Mouse (Mus musculus) lung, postnatal 0 days (tissue): Measurements from ENCODE around the gene Zfp60. TPM values are rescaled to one million over a fixed set of nuclear protein-coding genes. Genes with fewer than 3 reads are reported as not detected.
A peak's percentile ranks its signal among the peaks of the same experiment; 100 is the strongest.

Experiments
- ATAC-seq: fragments of 200-750 bp; cut with Nextera tagmentation; 2 replicates; pipeline ENCODE4 v1.8.0; 2017; ENCODE audit warnings: moderate library complexity
- DNase-seq: peaks from one replicate; pipeline ENCODE4 v3.0.0-alpha.2; 2016; ENCODE audit warnings: low spot score
- H3K27ac ChIP-seq: fragments of 300-500 bp; sonication (generic); 2 replicates; pipeline ENCODE4 v1.5.1; 2014; ENCODE audit warnings: antibody characterized with exemption, mild to moderate bottlenecking, low read length, mixed read lengths
- H3K27me3 ChIP-seq: fragments of 300-500 bp; sonication (generic); replicated peaks from 2 replicates; pipeline ENCODE4 v1.6.1; 2014; ENCODE audit warnings: low read length, mixed read lengths; ENCODE audit not compliant: insufficient read depth
- H3K36me3 ChIP-seq: fragments of 300-500 bp; sonication (generic); 2 replicates; pipeline ENCODE4 v1.6.1; 2014; ENCODE audit warnings: low read length, mixed read lengths; ENCODE audit not compliant: insufficient read depth
- H3K4me1 ChIP-seq: fragments of 300-500 bp; sonication (generic); 2 replicates; pipeline ENCODE4 v1.6.1; 2014; ENCODE audit warnings: antibody characterized with exemption, low read depth, low read length, mixed read lengths; ENCODE audit not compliant: insufficient read depth
- H3K4me2 ChIP-seq: fragments of 300-500 bp; sonication (generic); replicated peaks from 2 replicates; pipeline ENCODE4 v1.6.1; 2014; ENCODE audit warnings: low read depth, mild to moderate bottlenecking, low read length, moderate library complexity, mixed read lengths
- H3K4me3 ChIP-seq: fragments of 300-500 bp; sonication (generic); 2 replicates; pipeline ENCODE4 v1.5.1; 2014; ENCODE audit warnings: low read depth, low read length
- H3K9ac ChIP-seq: fragments of 300-500 bp; sonication (generic); replicated peaks from 2 replicates; pipeline ENCODE4 v1.6.1; 2014; ENCODE audit warnings: low read depth, mild to moderate bottlenecking
- H3K9me3 ChIP-seq: fragments of 300-500 bp; sonication (generic); 2 replicates; pipeline ENCODE4 v1.6.1; 2016; ENCODE audit warnings: low read length, mixed read lengths
- CTCF ChIP-seq: IDR thresholded peaks from 2 replicates; pipeline ENCODE4 v1.5.1; 2016; ENCODE audit warnings: antibody characterized with exemption, mild to moderate bottlenecking
- EP300 ChIP-seq: IDR thresholded peaks from 2 replicates; pipeline ENCODE4 v1.6.1; 2016; ENCODE audit warnings: antibody characterized with exemption, mild to moderate bottlenecking, control low read depth
- whole genome bisulfite sequencing: fragments of 180-500 bp; shearing (Covaris S2); extraction: QIAGEN DNeasy Blood & Tissue Kit; methylation state at CpG from one replicate; pipeline ENCODE4 v1.1.7; 2014; 5-methylcytosine and 5-hydroxymethylcytosine counted together
- polyA plus RNA-seq: library from polyadenylated mRNA; unstranded; fragments of >200 nt; fragmentation: Nextera tagmentation; extraction: Ambion mirVana; gene quantifications from 2 replicates; pipeline ENCODE4 v1.2.1, GENCODE M21; 2015

Gene Zfp60
- polyA plus RNA-seq, 1 experiment from 2014 or later: 13.6 TPM

DNA sequence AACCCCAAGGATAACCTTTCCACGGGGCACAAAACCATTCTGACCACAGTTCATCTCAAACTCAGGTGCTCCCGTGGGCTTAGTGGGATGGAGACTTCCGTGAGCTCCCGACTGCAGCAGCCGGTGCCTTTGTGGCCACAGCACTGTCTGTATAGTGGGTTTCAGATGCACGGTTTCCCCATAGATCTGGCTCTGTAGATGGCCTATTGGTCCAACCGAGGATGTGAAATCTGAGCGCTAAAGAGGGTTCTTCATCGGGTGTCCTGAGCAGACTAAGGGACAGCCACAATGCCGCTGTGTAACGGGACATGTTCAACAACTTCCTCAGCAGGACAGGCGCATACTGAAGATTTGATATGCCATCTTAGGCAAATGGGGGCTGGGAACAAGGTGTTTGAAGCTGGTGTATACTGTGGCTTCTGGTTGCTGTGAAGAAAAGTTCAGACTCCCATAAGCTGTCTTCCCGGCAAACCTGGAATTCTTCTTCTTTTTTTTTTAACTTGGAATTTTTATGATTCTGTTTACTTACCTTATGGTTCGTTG lies 42.9 kb upstream of the Zfp60 start:
- no peaks in the 10 kb centered on the region for H3K9me3 ChIP-seq
- no peak for DNase-seq
- TF ChIP-seq CTCF: no peak
- peak overlapping the region; percentile 64 for H3K4me2 ChIP-seq
- H3K36me3 ChIP-seq: no peaks in the 10 kb centered on the region
- peak overlapping the region; percentile 35 for H3K4me3 ChIP-seq
- peak overlapping the region; percentile 43 for H3K9ac ChIP-seq
- 27% methylated on average over 14 of the region's 14 CpGs for WGBS
- no peaks in the 10 kb centered on the region; the same call in 1 of the 2 replicates for H3K4me1 ChIP-seq
- H3K27me3 ChIP-seq: no peaks in the 10 kb centered on the region
- peak overlapping the region; percentile 57; the same call in 1 of the 2 replicates for H3K27ac ChIP-seq
- ATAC-seq: no peak

DNA sequence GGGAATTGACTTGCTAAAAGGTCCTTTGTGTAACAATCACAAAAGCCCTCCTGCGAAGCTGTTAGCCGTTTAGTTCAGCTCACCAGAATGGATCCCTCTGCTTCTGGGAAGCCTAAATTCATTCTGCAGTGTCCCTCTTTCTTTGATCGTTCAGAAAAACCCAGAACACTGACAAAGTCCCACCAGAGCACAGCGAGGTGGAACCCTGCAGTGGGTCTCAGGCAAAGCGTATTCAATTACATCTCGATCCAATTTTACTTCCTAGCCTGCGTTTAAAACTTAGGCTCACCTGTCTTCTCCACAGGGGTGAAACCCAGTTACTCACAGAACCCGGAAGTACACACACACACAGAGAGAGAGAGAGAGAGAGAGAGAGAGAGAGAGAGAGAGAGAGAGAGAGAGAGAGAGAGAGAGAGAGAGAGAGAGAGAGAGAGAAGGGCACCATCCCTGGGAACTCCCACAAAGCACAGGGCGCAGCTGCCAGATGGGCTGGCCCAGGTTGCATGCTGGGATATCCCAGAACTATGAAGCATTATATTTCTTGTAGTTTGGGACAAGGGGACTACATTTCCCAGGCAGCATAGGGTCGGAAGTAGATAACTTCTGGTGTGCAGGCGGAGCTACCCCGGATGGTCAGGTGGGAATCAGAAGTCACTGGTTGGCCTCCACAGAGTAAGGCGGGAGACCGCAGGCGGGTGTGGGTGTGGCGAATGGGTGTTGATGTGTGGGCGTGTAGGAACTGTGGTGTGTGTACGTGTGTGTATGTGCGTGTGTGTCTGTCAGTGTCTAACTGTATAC lies 42.2 kb upstream of the Zfp60 start, which contains the start of gene Zfp607b:
Gene Zfp607b (plus strand): TSS at position 526 of the 798 bp plus-strand sequence.
- TF ChIP-seq EP300 (peak; percentile 56), CTCF (no peak)
- peak; percentile 99 for ATAC-seq

DNA sequence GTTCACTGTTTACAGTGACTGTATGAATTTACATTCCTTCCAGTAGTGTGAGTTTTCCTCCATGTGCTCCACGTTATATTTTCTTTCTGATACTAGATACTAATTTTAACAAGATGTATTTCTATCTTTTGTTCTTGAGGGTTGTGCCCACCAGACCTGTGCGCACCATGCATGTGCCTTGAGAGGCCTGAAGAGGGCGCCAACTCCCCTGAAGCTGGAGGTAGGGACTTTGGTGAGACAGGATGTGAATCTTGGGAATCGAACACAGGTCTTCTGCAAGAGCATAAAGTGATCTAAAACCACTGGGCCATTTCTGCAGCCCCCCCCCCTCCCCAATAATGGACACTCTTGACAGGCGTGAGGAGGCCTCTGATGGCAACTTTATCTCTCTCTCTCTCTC lies 40.1 kb upstream of the Zfp60 start:
- 34% methylated on average over 5 of the region's 5 CpGs for WGBS
- DNase-seq (peak; percentile 36), ATAC-seq (no peak)
- Histone ChIP-seq H3K4me3 (no peak overlapping the region), H3K36me3 (no peaks in the 10 kb centered on the region), H3K4me1 (no peaks in the 10 kb centered on the region; the same call in 1 of the 2 replicates), H3K9me3 (no peaks in the 10 kb centered on the region), H3K9ac (no peak overlapping the region), H3K27me3 (no peaks in the 10 kb centered on the region), H3K27ac (no peak overlapping the region), H3K4me2 (no peak overlapping the region)
- peak; percentile 80 for TF ChIP-seq CTCF
- TF ChIP-seq EP300: no peak

More for the DNA sequence above, 42.2 kb upstream of the Zfp60 start, which contains the start of gene Zfp607b:
- Histone ChIP-seq H3K27me3 (no peaks in the 10 kb centered on the region), H3K27ac (peak within 1 kb of the TSS; percentile 57), H3K4me2 (peak within 1 kb of the TSS; percentile 64), H3K4me3 (peak within 1 kb of the TSS; percentile 35), H3K9me3 (no peaks in the 10 kb centered on the region), H3K4me1 (no peaks in the 10 kb centered on the region; the same call in 1 of the 2 replicates), H3K36me3 (no peaks in the 10 kb centered on the region), H3K9ac (peak within 1 kb of the TSS; percentile 43)
- peak; percentile 99 for DNase-seq
- under 1% methylated on average over 19 of the region's 19 CpGs for WGBS

- Histone ChIP-seq H3K36me3 (no peaks in the 10 kb centered on the region), H3K4me1 (no peaks in the 10 kb centered on the region), H3K27ac (no peak overlapping the region), H3K9me3 (no peaks in the 10 kb centered on the region), H3K4me2 (no peak overlapping the region), H3K4me3 (no peak overlapping the region), H3K9ac (no peak overlapping the region), H3K27me3 (no peaks in the 10 kb centered on the region)
- DNase-seq: no peak
- TF ChIP-seq CTCF: no peak
- no peak for TF ChIP-seq EP300
- 53% methylated on average over 3 of the region's 3 CpGs for WGBS
- no peak for ATAC-seq
These were observed 34.5 kb upstream of the Zfp60 start for GRCm38 (mm10) chr7:27696711-27697110.

- TF ChIP-seq EP300 (no peak), CTCF (no peak)
- ATAC-seq: no peak
- no peaks in the 10 kb centered on the region for H3K4me1 ChIP-seq
- H3K9me3 ChIP-seq: no peaks in the 10 kb centered on the region
- DNase-seq: no peak
- no peak overlapping the region for H3K9ac ChIP-seq
- no peaks in the 10 kb centered on the region for H3K27me3 ChIP-seq
- 79% methylated on average over 7 of the region's 7 CpGs for WGBS
- no peaks in the 10 kb centered on the region for H3K36me3 ChIP-seq
- no peak overlapping the region for H3K4me2 ChIP-seq
- H3K4me3 ChIP-seq: no peak overlapping the region
- no peak overlapping the region for H3K27ac ChIP-seq
These were observed 20.8 kb upstream of the Zfp60 start for GRCm38 (mm10) chr7:27710402-27710801.

DNA sequence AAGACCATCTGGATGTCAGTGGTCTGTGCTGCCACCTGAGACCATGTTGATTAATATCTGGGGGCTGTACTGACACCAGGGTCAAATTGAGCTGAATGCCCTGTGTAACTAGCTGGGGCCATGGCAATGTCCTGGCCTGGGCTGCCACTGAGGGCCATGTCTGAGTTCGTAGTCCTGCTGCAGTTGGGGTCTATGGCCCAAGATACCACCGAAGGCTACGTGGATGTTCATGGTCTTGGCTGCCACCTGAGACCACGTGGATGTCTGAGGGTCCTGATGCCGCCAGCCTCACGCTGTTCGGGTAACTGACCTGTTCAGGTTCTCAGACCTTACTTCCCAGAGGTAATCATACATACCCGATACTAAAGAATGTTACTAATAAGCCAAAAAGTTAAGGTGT lies 9.2 kb upstream of the Zfp60 start:
- H3K27ac ChIP-seq: no peak overlapping the region
- no peak for TF ChIP-seq CTCF
- no peak for TF ChIP-seq EP300
- H3K27me3 ChIP-seq: no peaks in the 10 kb centered on the region
- no peaks in the 10 kb centered on the region for H3K4me1 ChIP-seq
- WGBS: 85% methylated on average over 8 of the region's 8 CpGs
- no peak overlapping the region for H3K4me2 ChIP-seq
- ATAC-seq: no peak
- no peak overlapping the region for H3K9ac ChIP-seq
- H3K4me3 ChIP-seq: no peak overlapping the region
- no peak for DNase-seq
- H3K36me3 ChIP-seq: no peaks in the 10 kb centered on the region
- no peaks in the 10 kb centered on the region for H3K9me3 ChIP-seq
